Mouse (Mus musculus) bone marrow macrophage, adult 2 months (primary cell): ENCODE results near the gene Mog.
"Not testable (repeated sequence)": the region's sequence is repeated elsewhere in the genome, so short reads cannot be mapped to it uniquely, and the experiment has no call there.

Experiments used
- CTCF ChIP-seq: IDR thresholded peaks from 2 replicates; pipeline ENCODE4 v1.5.1; 2012; ENCODE audit warnings: low read depth, mild to moderate bottlenecking, low read length, moderate library complexity
- POLR2A ChIP-seq: IDR thresholded peaks from 2 replicates; pipeline ENCODE4 v1.6.1; 2012; ENCODE audit warnings: mild to moderate bottlenecking, low read depth, low read length, borderline replicate concordance

GRCm38 (mm10) chr17:37019242-37019641 is 4.0 kb downstream of the Mog start:
- not testable (repeated sequence) for TF ChIP-seq CTCF, POLR2A
